Mouse (Mus musculus) liver, embryonic 13.5 days (tissue): ENCODE measurements around the gene Mctp2. TPM values are rescaled to one million over a fixed set of nuclear protein-coding genes. Genes with fewer than 3 reads are reported as not detected.
"Not testable (repeated sequence)": the region's sequence is repeated elsewhere in the genome, so short reads cannot be mapped to it uniquely, and the experiment has no call there.

ENCODE experiments used
- ATAC-seq: fragments of 200-750 bp; cut with Nextera tagmentation; 2 replicates; pipeline ENCODE4 v1.8.0; 2017; ENCODE audit warnings: low read depth, mild to moderate bottlenecking, moderate number of reproducible peaks, moderate library complexity
- DNase-seq: peaks from one replicate; pipeline ENCODE4 v3.0.0; 2022
- H3K27ac ChIP-seq: fragments of 300-500 bp; sonication (generic); 2 replicates; pipeline ENCODE4 v1.5.1; 2015; ENCODE audit warnings: moderate library complexity, mild to moderate bottlenecking, inconsistent platforms
- H3K27me3 ChIP-seq: fragments of 300-500 bp; sonication (generic); 2 replicates; pipeline ENCODE4 v1.6.1; 2015; ENCODE audit warnings: mild to moderate bottlenecking, inconsistent platforms
- H3K36me3 ChIP-seq: fragments of 300-500 bp; sonication (generic); 2 replicates; pipeline ENCODE4 v1.6.1; 2015; ENCODE audit warnings: mild to moderate bottlenecking, inconsistent platforms
- H3K4me1 ChIP-seq: fragments of 300-500 bp; sonication (generic); replicated peaks from 2 replicates; pipeline ENCODE4 v1.6.1; 2015; ENCODE audit warnings: inconsistent platforms
- H3K4me2 ChIP-seq: fragments of 300-500 bp; sonication (generic); 2 replicates; pipeline ENCODE4 v1.6.1; 2015; ENCODE audit warnings: inconsistent platforms, mild to moderate bottlenecking, moderate library complexity
- H3K4me3 ChIP-seq: fragments of 300-500 bp; sonication (generic); replicated peaks from 2 replicates; pipeline ENCODE4 v1.5.1; 2015; ENCODE audit warnings: mild to moderate bottlenecking, inconsistent platforms
- H3K9ac ChIP-seq: fragments of 300-500 bp; sonication (generic); 2 replicates; pipeline ENCODE4 v1.6.1; 2015; ENCODE audit warnings: mild to moderate bottlenecking, inconsistent platforms
- H3K9me3 ChIP-seq: fragments of 300-500 bp; sonication (generic); replicated peaks from 2 replicates; pipeline ENCODE4 v1.6.1; 2016; ENCODE audit warnings: inconsistent platforms
- WGBS: fragments of 180-500 bp; shearing (Covaris S2); methylation state at CpG from one replicate; pipeline ENCODE4 v1.1.7; 2015; ENCODE audit not compliant: insufficient replicate concordance; 5-methylcytosine and 5-hydroxymethylcytosine counted together
- polyA plus RNA-seq: library from polyadenylated mRNA; unstranded; fragments of >200 nt; fragmentation: Nextera tagmentation; extraction: Ambion mirVana; gene quantifications from 2 replicates; pipeline ENCODE4 v1.2.1, GENCODE M21; 2015

Mctp2 gene
- polyA plus RNA-seq, 1 experiment from 2014 or later, result 0.15 TPM

- DNase-seq (no peak), ATAC-seq (no peak)
- Histone ChIP-seq H3K4me2 (no peak overlapping the region), H3K4me3 (no peak overlapping the region), H3K36me3 (no peaks in the 10 kb centered on the region), H3K9me3 (no peaks in the 10 kb centered on the region), H3K27ac (no peak overlapping the region), H3K4me1 (no peaks in the 10 kb centered on the region), H3K9ac (no peak overlapping the region), H3K27me3 (no peaks in the 10 kb centered on the region)
- 55% methylated on average over 6 of the region's 6 CpGs for WGBS
Measured at GRCm38 (mm10) chr7:72269994-72270393, 36.4 kb downstream of the Mctp2 start.

GRCm38 (mm10) chr7:72260766-72261655 is 45.4 kb downstream of the Mctp2 start:
- ATAC-seq (no peak), DNase-seq (no peak)
- Histone ChIP-seq H3K4me2 (no peak overlapping the region), H3K9ac (no peak overlapping the region), H3K4me3 (no peak overlapping the region), H3K4me1 (no peaks in the 10 kb centered on the region), H3K9me3 (no peaks in the 10 kb centered on the region), H3K36me3 (no peaks in the 10 kb centered on the region), H3K27ac (no peak overlapping the region), H3K27me3 (no peaks in the 10 kb centered on the region)
- WGBS, result 56% methylated on average over 8 of the region's 8 CpGs

- Histone ChIP-seq H3K27ac (no peak overlapping the region), H3K27me3 (no peaks in the 10 kb centered on the region), H3K4me1 (no peaks in the 10 kb centered on the region), H3K9ac (no peak overlapping the region), H3K36me3 (no peaks in the 10 kb centered on the region), H3K4me2 (no peak overlapping the region), H3K4me3 (no peak overlapping the region), H3K9me3 (no peaks in the 10 kb centered on the region)
- no peak for ATAC-seq
- WGBS, result 71% methylated on average over 10 of the region's 10 CpGs
- no peak for DNase-seq
Measured at GRCm38 (mm10) chr7:72259045-72259444, 47.4 kb downstream of the Mctp2 start.

- not testable (repeated sequence) for H3K4me1 ChIP-seq, ATAC-seq, H3K9ac ChIP-seq, DNase-seq, H3K27ac ChIP-seq, H3K9me3 ChIP-seq, H3K36me3 ChIP-seq, H3K4me2 ChIP-seq, H3K4me3 ChIP-seq, H3K27me3 ChIP-seq
- WGBS, result 66% methylated on average over 9 of the region's 9 CpGs
Measured at GRCm38 (mm10) chr7:72250326-72250725, 56.1 kb downstream of the Mctp2 start.

GRCm38 (mm10) chr7:72241269-72241668 is 65.1 kb downstream of the Mctp2 start:
- H3K36me3 ChIP-seq, result no peaks in the 10 kb centered on the region
- H3K9me3 ChIP-seq, result no peaks in the 10 kb centered on the region
- 82% methylated on average over 9 of the region's 9 CpGs for WGBS
- no peak overlapping the region for H3K4me2 ChIP-seq
- H3K27me3 ChIP-seq, result no peaks in the 10 kb centered on the region
- H3K4me3 ChIP-seq, result no peak overlapping the region
- no peak for DNase-seq
- H3K27ac ChIP-seq, result no peak overlapping the region
- H3K4me1 ChIP-seq, result no peaks in the 10 kb centered on the region
- ATAC-seq, result no peak
- H3K9ac ChIP-seq, result no peak overlapping the region

- 28% methylated on average over 3 of the region's 3 CpGs for WGBS
- Histone ChIP-seq H3K27me3 (no peaks in the 10 kb centered on the region), H3K36me3 (no peaks in the 10 kb centered on the region), H3K4me3 (no peak overlapping the region), H3K4me2 (no peak overlapping the region), H3K9me3 (no peaks in the 10 kb centered on the region), H3K4me1 (no peaks in the 10 kb centered on the region), H3K27ac (no peak overlapping the region), H3K9ac (no peak overlapping the region)
- ATAC-seq, result no peak
- peak; percentile 3 for DNase-seq
Measured at GRCm38 (mm10) chr7:72239782-72240493, 66.5 kb downstream of the Mctp2 start.

- Histone ChIP-seq H3K9me3 (no peaks in the 10 kb centered on the region), H3K36me3 (no peaks in the 10 kb centered on the region), H3K9ac (no peak overlapping the region), H3K4me3 (no peak overlapping the region), H3K27me3 (no peaks in the 10 kb centered on the region), H3K4me1 (no peaks in the 10 kb centered on the region), H3K4me2 (no peak overlapping the region), H3K27ac (no peak overlapping the region)
- WGBS, result 48% methylated on average over 4 of the region's 4 CpGs
- ATAC-seq (no peak), DNase-seq (peak; percentile 22)
Measured at GRCm38 (mm10) chr7:72238575-72238974, 67.8 kb downstream of the Mctp2 start.

GRCm38 (mm10) chr7:72234433-72234998 is 71.9 kb downstream of the Mctp2 start:
- no peaks in the 10 kb centered on the region for H3K36me3 ChIP-seq
- H3K27me3 ChIP-seq, result no peaks in the 10 kb centered on the region
- DNase-seq (no peak), ATAC-seq (peak; percentile 70)
- no peak overlapping the region for H3K4me2 ChIP-seq
- H3K27ac ChIP-seq, result no peak overlapping the region
- no peak overlapping the region for H3K4me3 ChIP-seq
- H3K4me1 ChIP-seq, result no peaks in the 10 kb centered on the region
- no peak overlapping the region for H3K9ac ChIP-seq
- H3K9me3 ChIP-seq, result no peaks in the 10 kb centered on the region
- WGBS, result 45% methylated on average over 6 of the region's 6 CpGs

GRCm38 (mm10) chr7:72231182-72231877 is 75.1 kb downstream of the Mctp2 start:
- no peaks in the 10 kb centered on the region for H3K4me1 ChIP-seq
- 54% methylated on average over 7 of the region's 7 CpGs for WGBS
- H3K36me3 ChIP-seq, result no peaks in the 10 kb centered on the region
- no peak for ATAC-seq
- H3K4me2 ChIP-seq, result no peak overlapping the region
- H3K4me3 ChIP-seq, result no peak overlapping the region
- no peak overlapping the region for H3K9ac ChIP-seq
- H3K27ac ChIP-seq, result no peak overlapping the region
- no peak for DNase-seq
- no peaks in the 10 kb centered on the region for H3K9me3 ChIP-seq
- H3K27me3 ChIP-seq, result no peaks in the 10 kb centered on the region

GRCm38 (mm10) chr7:72229925-72230324 is 76.5 kb downstream of the Mctp2 start:
- ATAC-seq (no peak), DNase-seq (no peak)
- H3K4me1 ChIP-seq, result no peaks in the 10 kb centered on the region
- H3K4me2 ChIP-seq, result no peak overlapping the region
- 59% methylated on average over 7 of the region's 7 CpGs for WGBS
- H3K27ac ChIP-seq, result no peak overlapping the region
- H3K9me3 ChIP-seq, result no peaks in the 10 kb centered on the region
- H3K27me3 ChIP-seq, result no peaks in the 10 kb centered on the region
- no peak overlapping the region for H3K4me3 ChIP-seq
- no peaks in the 10 kb centered on the region for H3K36me3 ChIP-seq
- no peak overlapping the region for H3K9ac ChIP-seq

- WGBS, result 74% methylated on average over 5 of the region's 5 CpGs
- ATAC-seq (no peak), DNase-seq (no peak)
Measured at GRCm38 (mm10) chr7:72223558-72223957, 82.8 kb downstream of the Mctp2 start.

More at GRCm38 (mm10) chr7:72223558-72223957, 82.8 kb downstream of the Mctp2 start:
- no peak overlapping the region for H3K4me3 ChIP-seq
- H3K36me3 ChIP-seq, result no peaks in the 10 kb centered on the region
- no peak overlapping the region for H3K27ac ChIP-seq
- H3K9ac ChIP-seq, result no peak overlapping the region
- no peaks in the 10 kb centered on the region for H3K9me3 ChIP-seq
- no peaks in the 10 kb centered on the region for H3K4me1 ChIP-seq
- H3K4me2 ChIP-seq, result no peak overlapping the region
- H3K27me3 ChIP-seq, result no peaks in the 10 kb centered on the region
